Mouse (Mus musculus) heart, embryonic 14.5 days (tissue): ENCODE results near the gene Apoa1. TPM values are rescaled to one million over a fixed set of nuclear protein-coding genes. Genes with fewer than 3 reads are reported as not detected.

Experiments
- ATAC-seq: fragments of 200-750 bp; cut with Nextera tagmentation; 2 replicates; pipeline ENCODE4 v1.8.0; 2017; ENCODE audit warnings: low read depth, moderate TSS enrichment; ENCODE audit not compliant: insufficient number of reproducible peaks, insufficient read depth, low FRiP score
- H3K27ac ChIP-seq, 2 experiments: fragments of 200-500 bp in 1 of 2; fragments of 300-500 bp in 1 of 2; sonication (generic) in 1 of 2; replicated peaks in 1 of 2; 2 replicates each; pipeline ENCODE4 v1.5.1; 2012 to 2014; ENCODE audit warnings: low read depth in 2 of 2, low read length in 2 of 2, control low read depth in 1 of 2, mild to moderate bottlenecking in 1 of 2, mixed read lengths in 1 of 2; ENCODE audit not compliant: control insufficient read depth in 1 of 2, insufficient read depth in 1 of 2
- H3K27me3 ChIP-seq: fragments of 300-500 bp; sonication (generic); 2 replicates; pipeline ENCODE4 v1.6.1; 2014; ENCODE audit warnings: mild to moderate bottlenecking, low read length, control low read depth; ENCODE audit not compliant: control insufficient read depth, insufficient read depth
- H3K36me3 ChIP-seq: fragments of 300-500 bp; sonication (generic); 2 replicates; pipeline ENCODE4 v1.6.1; 2014; ENCODE audit warnings: mild to moderate bottlenecking, control low read depth, low read length, mixed read lengths; ENCODE audit not compliant: control insufficient read depth, insufficient read depth
- H3K4me1 ChIP-seq, 2 experiments: fragments of 200-500 bp in 1 of 2; fragments of 300-500 bp in 1 of 2; sonication (generic) in 1 of 2; 2 replicates each; pipeline ENCODE4 v1.6.1; 2012 to 2014; ENCODE audit warnings: low read length in 2 of 2, control low read depth in 1 of 2, mixed read lengths in 1 of 2; ENCODE audit not compliant: control insufficient read depth in 2 of 2, insufficient read depth in 2 of 2
- H3K4me2 ChIP-seq: fragments of 300-500 bp; sonication (generic); 2 replicates; pipeline ENCODE4 v1.6.1; 2014; ENCODE audit warnings: mild to moderate bottlenecking, low read length
- H3K4me3 ChIP-seq, 2 experiments: fragments of 200-500 bp in 1 of 2; fragments of 300-500 bp in 1 of 2; sonication (generic) in 1 of 2; 2 replicates each; pipeline ENCODE4 v1.5.1; 2012 to 2014; ENCODE audit warnings: low read length in 2 of 2, mild to moderate bottlenecking in 2 of 2, control low read depth in 1 of 2, low read depth in 1 of 2, moderate library complexity in 1 of 2; ENCODE audit not compliant: control insufficient read depth in 1 of 2, insufficient read depth in 1 of 2
- H3K9ac ChIP-seq: fragments of 300-500 bp; sonication (generic); 2 replicates; pipeline ENCODE4 v1.6.1; 2014; ENCODE audit warnings: mild to moderate bottlenecking, low read length
- H3K9me3 ChIP-seq: fragments of 300-500 bp; sonication (generic); 2 replicates; pipeline ENCODE4 v1.6.1; 2016; ENCODE audit warnings: low read length, control low read depth; ENCODE audit not compliant: control insufficient read depth
- WGBS: fragments of 180-500 bp; shearing (Covaris S2); extraction: QIAGEN DNeasy Blood & Tissue Kit; methylation state at CpG from one replicate; pipeline ENCODE4 v1.1.7; 2014; 5-methylcytosine and 5-hydroxymethylcytosine counted together
- polyA plus RNA-seq: library from polyadenylated mRNA; unstranded; fragments of >200 nt; fragmentation: Nextera tagmentation; extraction: Ambion mirVana; gene quantifications from 2 replicates; pipeline ENCODE4 v1.2.1, GENCODE M21; 2014

Apoa1 gene
- polyA plus RNA-seq, 1 experiment from 2014 or later: 1.5 TPM

DNA sequence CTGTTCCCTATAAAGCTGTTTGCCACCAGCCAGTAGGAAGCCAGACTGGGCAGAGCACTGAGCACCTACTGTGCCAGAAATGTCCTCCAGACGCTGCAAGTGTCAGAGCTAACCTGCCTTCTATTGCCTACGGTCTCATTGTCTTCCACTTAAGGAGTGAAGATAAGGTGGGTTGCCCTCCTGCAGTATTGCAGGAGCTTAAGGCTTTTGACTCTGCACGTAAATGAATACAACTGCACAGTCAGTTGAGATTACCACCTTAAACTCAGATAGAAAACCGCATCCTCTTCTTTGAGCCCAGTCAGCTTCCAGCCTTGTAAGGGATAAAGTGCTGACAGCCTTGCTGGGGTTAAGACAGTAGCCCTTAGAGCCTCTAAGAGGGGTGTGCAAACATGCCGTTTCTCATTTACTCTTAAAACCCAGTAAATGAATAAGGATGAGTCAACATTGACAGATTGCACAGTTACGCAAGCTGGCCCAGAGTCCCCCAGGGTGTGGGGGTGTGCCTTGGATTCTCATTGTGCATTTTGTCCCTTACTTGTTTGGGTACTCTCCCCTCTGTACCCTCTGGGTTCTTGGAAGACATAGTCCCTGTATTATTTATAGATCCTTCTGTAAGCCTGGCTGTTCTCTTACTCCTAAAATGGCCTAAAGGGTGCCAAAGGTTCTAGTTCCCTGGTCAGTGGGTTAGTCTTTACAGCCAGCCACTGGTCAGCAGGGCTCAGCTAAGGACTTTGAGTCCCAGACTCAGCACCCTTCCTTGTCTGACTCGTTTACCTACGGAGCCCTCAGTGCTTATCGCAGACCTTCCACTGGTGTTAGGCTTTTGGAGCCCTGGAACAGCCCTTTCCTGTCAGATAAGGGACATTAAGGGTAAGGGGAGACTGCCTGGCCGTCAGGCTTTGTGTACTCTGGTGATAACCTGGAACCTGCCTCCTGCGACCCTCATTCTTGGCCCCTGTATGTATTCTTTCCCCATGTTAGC lies 12.8 kb upstream of the Apoa1 start:
- H3K27ac ChIP-seq: no peak overlapping the region

DNA sequence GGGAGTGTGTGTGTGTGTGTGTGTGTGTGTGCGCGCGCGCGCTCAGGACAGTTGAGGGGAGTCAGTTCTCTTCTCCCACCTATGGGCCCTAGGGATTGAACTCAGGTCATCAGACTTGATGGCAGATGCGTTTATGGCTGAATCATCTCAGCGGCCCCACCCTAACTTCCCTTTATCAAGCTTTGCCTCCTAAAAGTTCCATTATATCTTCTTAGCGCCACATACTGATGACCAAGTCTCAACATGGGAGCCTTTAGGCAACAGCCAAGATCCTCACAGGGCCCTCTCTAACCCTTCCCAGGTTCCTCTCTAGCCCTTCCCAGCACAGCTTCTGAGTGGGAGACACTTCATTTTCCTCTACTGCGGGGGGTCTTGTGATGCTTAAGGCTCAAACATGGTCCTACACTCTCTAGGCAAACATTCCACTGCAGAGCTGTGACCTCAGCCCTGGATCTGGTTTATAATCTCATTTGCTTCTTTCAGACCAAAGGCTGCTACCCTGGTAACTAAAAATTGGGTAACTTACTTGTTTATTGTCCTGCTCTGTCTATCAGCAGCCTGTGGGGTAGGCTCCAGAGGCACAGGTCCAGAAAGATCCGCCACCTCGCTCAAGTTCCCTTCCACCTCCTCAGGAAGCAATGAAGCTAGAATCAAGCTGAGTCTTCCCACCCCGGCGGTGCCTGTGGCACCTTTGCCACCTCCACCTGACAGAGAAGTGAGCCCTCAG lies 11.5 kb upstream of the Apoa1 start:
- WGBS: 84% methylated on average over 13 of the region's 13 CpGs
- Histone ChIP-seq H3K27me3 (no peaks in the 10 kb centered on the region), H3K36me3 (peaks cover 61% of the 10 kb centered on the region), H3K9ac (no peak overlapping the region), H3K4me3 (no peak overlapping the region), H3K4me1 (peaks cover 0 to 18% of the 10 kb centered on the region in 2 experiments; a peak in 3 of 4 replicates), H3K4me2 (no peak overlapping the region), H3K27ac (no peak overlapping the region), H3K9me3 (no peaks in the 10 kb centered on the region)
- no peak for ATAC-seq

More for the DNA sequence above, 12.8 kb upstream of the Apoa1 start:
- Histone ChIP-seq H3K4me2 (no peak overlapping the region), H3K9me3 (no peaks in the 10 kb centered on the region), H3K9ac (no peak overlapping the region), H3K4me3 (no peak overlapping the region), H3K4me1 (peaks cover 0 to 18% of the 10 kb centered on the region in 2 experiments; a peak in 3 of 4 replicates), H3K27me3 (no peaks in the 10 kb centered on the region), H3K36me3 (peaks cover 61% of the 10 kb centered on the region)
- WGBS: 26% methylated on average over 11 of the region's 11 CpGs
- ATAC-seq: no peak

DNA sequence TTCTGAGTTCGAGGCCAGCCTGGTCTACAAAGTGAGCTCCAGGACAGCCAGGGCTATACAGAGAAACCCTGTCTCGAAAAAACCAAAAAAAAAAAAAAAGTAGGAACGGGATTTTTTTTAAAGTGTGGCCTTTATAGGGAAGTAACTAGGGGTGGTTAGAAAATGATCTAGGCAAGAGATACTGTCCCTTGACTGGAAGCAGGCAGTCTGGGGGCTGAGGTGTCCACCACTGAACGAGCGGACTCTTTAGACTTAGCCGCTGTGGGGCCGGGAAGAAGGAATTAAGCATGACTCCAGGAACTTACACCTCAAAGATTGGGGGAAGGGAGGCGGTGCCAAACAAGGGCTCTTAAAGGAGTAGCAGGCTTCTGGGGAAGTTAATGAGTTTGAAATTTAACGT lies 10.2 kb upstream of the Apoa1 start:
- no peak for ATAC-seq
- H3K4me2 ChIP-seq: no peak overlapping the region
- H3K36me3 ChIP-seq: peaks cover 63% of the 10 kb centered on the region

DNA sequence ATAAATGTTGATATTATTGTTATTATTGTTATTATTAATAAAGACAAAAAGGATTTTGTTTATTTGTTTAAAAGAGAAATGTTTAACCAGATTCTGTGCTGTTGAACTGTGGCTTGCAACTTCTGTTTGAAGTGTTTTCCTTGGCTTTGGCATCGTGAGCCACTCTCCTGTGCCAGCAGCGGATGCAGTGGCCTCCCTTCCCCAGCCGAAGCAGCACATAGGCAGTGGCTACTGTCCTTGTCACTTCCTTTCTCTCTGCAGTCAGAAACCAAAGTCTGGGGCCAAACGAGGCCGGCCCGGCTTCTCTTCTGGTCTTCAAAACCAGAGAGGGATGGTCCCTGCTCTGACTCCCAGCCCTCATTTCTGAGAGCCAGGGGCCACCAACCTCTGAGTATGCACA lies 5.3 kb upstream of the Apoa1 start:
- Histone ChIP-seq H3K36me3 (peaks cover 50% of the 10 kb centered on the region), H3K9me3 (no peaks in the 10 kb centered on the region), H3K4me1 (no peaks in the 10 kb centered on the region), H3K4me2 (no peak overlapping the region), H3K4me3 (no peak overlapping the region), H3K9ac (no peak overlapping the region), H3K27ac (no peak overlapping the region), H3K27me3 (no peaks in the 10 kb centered on the region)
- 81% methylated on average over 6 of the region's 6 CpGs for WGBS
- ATAC-seq: no peak

More for the DNA sequence above, 10.2 kb upstream of the Apoa1 start:
- Histone ChIP-seq H3K27me3 (no peaks in the 10 kb centered on the region), H3K4me3 (no peak overlapping the region), H3K4me1 (peaks cover 0 to 18% of the 10 kb centered on the region in 2 experiments; a peak in 3 of 4 replicates), H3K27ac (no peak overlapping the region), H3K9ac (no peak overlapping the region), H3K9me3 (no peaks in the 10 kb centered on the region)
- WGBS: 72% methylated on average over 8 of the region's 9 CpGs

DNA sequence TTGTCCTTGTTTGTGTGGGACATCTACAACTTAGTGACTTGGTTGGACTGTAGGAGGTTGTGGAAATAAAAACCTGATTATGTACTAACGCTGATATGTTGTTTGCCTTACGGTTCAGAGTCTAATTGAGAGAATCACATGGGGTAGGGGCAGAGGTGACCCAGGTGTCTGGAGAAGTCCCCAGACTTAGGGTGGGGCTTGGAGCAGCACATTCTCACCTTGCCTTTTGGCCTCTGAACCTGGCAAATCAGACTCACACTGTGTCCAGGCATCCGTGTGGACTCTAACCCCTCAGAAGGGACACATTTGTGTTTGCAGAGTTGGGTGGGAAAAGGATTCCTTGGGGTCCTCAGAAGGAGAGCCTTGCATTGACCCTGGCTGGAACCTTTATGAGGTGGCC lies 4.3 kb upstream of the Apoa1 start:
- 81% methylated on average over 3 of the region's 3 CpGs for WGBS
- no peaks in the 10 kb centered on the region for H3K27me3 ChIP-seq
- no peaks in the 10 kb centered on the region for H3K4me1 ChIP-seq
- ATAC-seq: no peak
- H3K4me3 ChIP-seq: no peak overlapping the region
- H3K27ac ChIP-seq: no peak overlapping the region
- H3K9ac ChIP-seq: no peak overlapping the region
- no peak overlapping the region for H3K4me2 ChIP-seq
- H3K9me3 ChIP-seq: no peaks in the 10 kb centered on the region
- peaks cover 46% of the 10 kb centered on the region for H3K36me3 ChIP-seq

DNA sequence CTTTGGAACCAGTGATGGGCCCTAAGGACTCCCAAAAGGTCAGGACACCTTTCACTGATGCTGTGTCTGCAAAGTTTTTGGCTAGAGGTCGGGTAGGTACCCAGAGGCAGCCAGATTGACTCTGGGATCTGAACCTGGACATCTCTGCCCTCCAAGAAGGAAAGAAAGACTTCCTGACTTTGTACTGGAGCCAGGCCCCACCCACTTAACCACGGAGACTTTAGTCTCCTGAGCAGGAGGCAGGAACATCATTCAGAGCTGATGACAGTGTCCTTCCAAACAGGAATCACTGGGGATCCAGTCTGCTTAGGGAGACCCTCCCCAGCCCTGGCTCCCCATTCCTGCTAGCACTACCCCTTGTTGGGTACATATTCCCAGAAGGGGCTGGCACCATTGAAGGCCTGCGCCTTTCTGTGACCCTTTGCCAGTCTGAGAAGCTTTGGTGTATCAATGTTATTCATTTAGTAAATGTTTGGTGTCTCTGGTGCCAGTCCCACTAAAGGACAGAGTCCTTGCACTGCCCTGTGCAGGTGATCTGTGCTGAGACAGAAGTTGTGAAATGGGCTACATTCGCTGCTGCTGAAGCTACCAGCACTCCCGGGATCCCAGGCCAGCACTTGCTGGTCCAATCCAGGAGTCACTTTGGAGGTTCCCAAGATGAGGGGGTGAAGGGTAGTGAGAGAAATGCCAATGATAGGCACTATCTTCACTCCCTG lies 3.3 kb upstream of the Apoa1 start:
- 64% methylated on average over 5 of the region's 5 CpGs for WGBS
- Histone ChIP-seq H3K4me1 (peaks cover 1 to 3% of the 10 kb centered on the region in 2 experiments; a peak in 1 of 4 replicates), H3K4me2 (no peak overlapping the region), H3K27me3 (no peaks in the 10 kb centered on the region), H3K4me3 (no peak overlapping the region), H3K9me3 (no peaks in the 10 kb centered on the region), H3K9ac (no peak overlapping the region), H3K27ac (no peak overlapping the region), H3K36me3 (peaks cover 36% of the 10 kb centered on the region)
- ATAC-seq: no peak

DNA sequence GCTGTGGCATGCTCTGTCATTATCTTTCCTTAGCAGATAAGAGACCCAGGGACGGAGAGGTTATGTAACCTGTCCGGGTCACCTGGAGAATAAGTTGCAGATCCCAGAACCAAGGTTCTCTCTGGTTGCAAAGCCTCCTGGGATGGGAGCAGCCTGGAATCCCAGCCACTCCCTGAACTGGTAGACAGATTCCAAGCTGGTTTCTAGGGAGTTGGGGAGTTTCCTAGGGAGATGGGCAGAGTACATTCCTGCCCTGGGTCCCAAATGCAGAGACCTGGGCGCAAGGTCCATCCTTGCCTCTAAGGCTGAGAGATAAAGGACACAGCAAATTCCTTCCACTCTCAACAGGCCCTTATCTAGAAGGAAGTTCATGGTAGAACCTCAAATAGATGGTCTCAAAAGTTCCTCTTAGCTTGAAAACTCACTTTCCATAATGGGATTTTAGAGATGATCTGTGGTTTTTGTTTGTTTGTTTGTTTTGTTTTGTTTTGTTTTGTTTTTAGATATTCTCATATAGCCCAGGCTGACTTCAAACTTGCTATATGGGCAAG lies 1.2 kb upstream of the Apoa1 start:
- H3K27ac ChIP-seq: no peak overlapping the region
- H3K4me2 ChIP-seq: no peak overlapping the region
- no peak overlapping the region for H3K4me3 ChIP-seq
- 50% methylated on average over 3 of the region's 3 CpGs for WGBS
- H3K9ac ChIP-seq: no peak overlapping the region
- H3K4me1 ChIP-seq: peaks cover 6 to 9% of the 10 kb centered on the region in 2 experiments; a peak in 3 of 4 replicates
- H3K36me3 ChIP-seq: peaks cover 16% of the 10 kb centered on the region
- H3K9me3 ChIP-seq: no peaks in the 10 kb centered on the region
- H3K27me3 ChIP-seq: peaks cover 6% of the 10 kb centered on the region
- no peak for ATAC-seq
